Mouse (Mus musculus) c-Kit-positive CD71-negative TER-119-negative erythroid progenitor cells, embryonic 14.5 days (primary cell): Measurements from ENCODE around the gene Vmn1r30.

Experiments
- DNase-seq: peaks from one replicate; pipeline ENCODE4 v3.0.0-alpha.2; 2013; ENCODE audit warnings: low read depth

Gene Vmn1r30

DNA sequence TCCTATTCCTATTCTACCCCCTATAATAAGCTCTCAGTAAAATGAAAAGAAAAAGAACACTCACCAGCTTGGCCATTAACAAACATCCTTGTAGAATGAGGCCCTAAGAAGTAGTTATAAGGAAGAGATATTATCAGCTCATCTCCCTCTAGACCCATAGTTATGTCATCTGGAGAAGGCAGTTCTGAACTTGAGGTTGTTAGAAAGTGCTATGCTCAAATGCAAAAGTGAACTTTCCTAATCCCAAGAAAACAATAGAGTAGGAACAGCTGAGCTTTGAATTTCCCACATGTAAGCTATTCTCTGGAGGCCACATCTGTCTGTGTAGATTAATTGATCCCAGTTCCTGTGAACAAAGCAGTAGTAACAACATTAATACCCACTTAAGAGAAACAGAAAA is at the start of gene Vmn1r30:
Gene Vmn1r30 (minus strand): TSS at position 101 of the 400 bp plus-strand sequence.
- no peak for DNase-seq

DNA sequence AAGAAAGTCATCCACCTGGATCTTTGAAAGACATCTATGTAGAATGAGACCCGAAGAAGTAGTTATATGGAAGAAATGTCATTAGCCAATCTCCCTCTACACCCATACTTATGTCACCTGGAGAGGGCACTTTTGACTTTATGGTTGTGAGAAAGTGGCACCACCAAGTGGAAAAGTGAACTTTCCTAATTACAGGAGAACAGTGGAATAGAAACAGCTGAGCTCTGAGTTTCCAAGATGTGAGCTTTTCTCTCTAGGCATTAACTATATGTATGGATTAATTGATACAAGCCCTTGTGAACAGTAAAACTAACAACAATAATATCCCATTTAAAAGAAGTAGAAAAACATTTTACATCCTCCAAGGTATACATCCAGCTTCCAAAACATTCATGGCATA is 32.0 kb upstream of the Vmn1r30 start, which contains the start of gene Vmn1r31:
Gene Vmn1r31 (minus strand): TSS at position 101 of the 400 bp plus-strand sequence.
- DNase-seq, result no peak
